ENCODE assay signal across 8 mouse cellular contexts in genomic region chr10:66994469-66994868, GRCm38 (mm10).
DNase-seq lines count a peak whose midpoint lies in the region; ATAC-seq lines count a peak whose summit lies in the region.
"Had no signal": no experiment of that assay in that cellular context is flagged by ENCODE, and none has a peak within 500 bp of the region (broad histone marks: within the 10 kb centered on the region; RNA-seq: fewer than 3 reads in every experiment).

No protein-coding gene starts in this region.

- H3K4me1 ChIP-seq in limb, embryonic 12.5 days (replicated peaks): peaks cover 13% of the 10 kb centered on the region
- peaks cover 11% of the 10 kb centered on the region; the same call in 1 of the 2 replicates for H3K4me1 ChIP-seq in limb, embryonic 10.5 days
- H3K4me1 ChIP-seq in forebrain, embryonic 12.5 days: peaks cover 16% of the 10 kb centered on the region
- H3K4me1 ChIP-seq in liver, embryonic 13.5 days (replicated peaks): peaks cover 11% of the 10 kb centered on the region
- H3K4me1 ChIP-seq: liver, embryonic 15.5 days had no signal

- DNase-seq in limb, embryonic 10.5 days (ENCODE audit: low spot score): no peak
- DNase-seq in R1 (ENCODE audit: low read depth, low spot score): peak; percentile 48
- DNase-seq in liver, embryonic 13.5 days: no peak
- DNase-seq in spleen, adult 18-20 months: no peak
- no peak for DNase-seq in gastrocnemius, postnatal 10 days

- no peaks in the 10 kb centered on the region for H3K27me3 ChIP-seq in limb, embryonic 12.5 days
- no peaks in the 10 kb centered on the region for H3K27me3 ChIP-seq in limb, embryonic 10.5 days (ENCODE audit: low read depth, poor library complexity, severe bottlenecking)
- no peaks in the 10 kb centered on the region for H3K27me3 ChIP-seq in forebrain, embryonic 12.5 days
- no peaks in the 10 kb centered on the region for H3K27me3 ChIP-seq in liver, embryonic 13.5 days
- H3K27me3 ChIP-seq: liver, embryonic 15.5 days had no signal

- 53% methylated on average over 5 of the region's 5 CpGs for WGBS in limb, embryonic 12.5 days
- WGBS in limb, embryonic 10.5 days: 85% methylated on average over 5 of the region's 5 CpGs
- WGBS in forebrain, embryonic 12.5 days: 79% methylated on average over 5 of the region's 5 CpGs
- 47% methylated on average over 5 of the region's 5 CpGs for WGBS in liver, embryonic 13.5 days (ENCODE audit: insufficient replicate concordance)

- H3K4me3 ChIP-seq in limb, embryonic 12.5 days (replicated peaks): no peak overlapping the region
- H3K4me3 ChIP-seq in limb, embryonic 10.5 days: no peak overlapping the region
- no peak overlapping the region for H3K4me3 ChIP-seq in forebrain, embryonic 12.5 days (replicated peaks)
- H3K4me3 ChIP-seq in liver, embryonic 13.5 days (replicated peaks): no peak overlapping the region
- H3K4me3 ChIP-seq: liver, embryonic 15.5 days had no signal

- peaks cover 10% of the 10 kb centered on the region for H3K9me3 ChIP-seq in limb, embryonic 12.5 days
- H3K9me3 ChIP-seq in limb, embryonic 10.5 days (replicated peaks): no peaks in the 10 kb centered on the region
- no peaks in the 10 kb centered on the region for H3K9me3 ChIP-seq in forebrain, embryonic 12.5 days
- 0 out of 2 replicates have a peak, but pooled peaks cover 2% of the 10 kb centered on the region for H3K9me3 ChIP-seq in liver, embryonic 13.5 days (replicated peaks)
- H3K9me3 ChIP-seq: liver, embryonic 15.5 days had no signal

- H3K4me2 ChIP-seq in limb, embryonic 12.5 days: no peak overlapping the region
- no peak overlapping the region for H3K4me2 ChIP-seq in forebrain, embryonic 12.5 days
- peak overlapping the region; percentile 7; the same call in 1 of the 2 replicates for H3K4me2 ChIP-seq in liver, embryonic 13.5 days
- H3K4me2 ChIP-seq: liver, embryonic 15.5 days had no signal

- H3K9ac ChIP-seq in limb, embryonic 12.5 days (replicated peaks): no peak overlapping the region
- no peak overlapping the region for H3K9ac ChIP-seq in forebrain, embryonic 12.5 days
- no peak overlapping the region for H3K9ac ChIP-seq in liver, embryonic 13.5 days
- H3K9ac ChIP-seq: liver, embryonic 15.5 days had no signal

- no peaks in the 10 kb centered on the region for H3K36me3 ChIP-seq in limb, embryonic 12.5 days
- no peaks in the 10 kb centered on the region for H3K36me3 ChIP-seq in limb, embryonic 10.5 days
- H3K36me3 ChIP-seq in forebrain, embryonic 12.5 days (replicated peaks): no peaks in the 10 kb centered on the region
- H3K36me3 ChIP-seq in liver, embryonic 13.5 days: no peaks in the 10 kb centered on the region
- H3K36me3 ChIP-seq: liver, embryonic 15.5 days had no signal

- H3K27ac ChIP-seq in limb, embryonic 12.5 days: peak overlapping the region; percentile 67
- H3K27ac ChIP-seq in limb, embryonic 10.5 days: no peak overlapping the region
- peak overlapping the region; percentile 48 for H3K27ac ChIP-seq in forebrain, embryonic 12.5 days
- H3K27ac ChIP-seq in liver, embryonic 13.5 days: no peak overlapping the region
- H3K27ac ChIP-seq: liver, embryonic 15.5 days had no signal

- ATAC-seq in limb, embryonic 12.5 days (ENCODE audit: insufficient number of reproducible peaks, insufficient read depth, low FRiP score, low TSS enrichment, low read depth): peak; percentile 62
- peak; percentile 57; the same call in 1 of the 2 replicates for ATAC-seq in forebrain, embryonic 12.5 days (ENCODE audit: low FRiP score)
- ATAC-seq in liver, embryonic 13.5 days (ENCODE audit: low read depth): no peak

Comparison
In these comparisons a context has a peak if more than half of its experiments do, and no peak if none do; other contexts are left out.
1. H3K27ac ChIP-seq: peak in limb, embryonic 12.5 days (single experiment) and forebrain, embryonic 12.5 days (single experiment); none in limb, embryonic 10.5 days (single experiment) and liver, embryonic 13.5 days (single experiment).